Mouse (Mus musculus) intestine, embryonic 16.5 days (tissue): ENCODE data around the gene Olfr1098. TPM values are rescaled to one million over a fixed set of nuclear protein-coding genes. Genes with fewer than 3 reads are reported as not detected.

Source experiments
- ATAC-seq: fragments of 200-750 bp; cut with Nextera tagmentation; 2 replicates; pipeline ENCODE4 v1.8.0; 2017; ENCODE audit warnings: moderate TSS enrichment, moderate library complexity
- H3K27ac ChIP-seq: fragments of 300-500 bp; sonication (generic); 2 replicates; pipeline ENCODE4 v1.5.1; 2014; ENCODE audit warnings: mild to moderate bottlenecking, low read length
- H3K27me3 ChIP-seq: fragments of 300-500 bp; sonication (generic); replicated peaks from 2 replicates; pipeline ENCODE4 v1.6.1; 2014; ENCODE audit warnings: low read length, control low read depth, mixed read lengths; ENCODE audit not compliant: control insufficient read depth, insufficient read depth
- H3K36me3 ChIP-seq: fragments of 300-500 bp; sonication (generic); 2 replicates; pipeline ENCODE4 v1.6.1; 2014; ENCODE audit warnings: low read length, control low read depth; ENCODE audit not compliant: control insufficient read depth, insufficient read depth
- H3K4me1 ChIP-seq: fragments of 300-500 bp; sonication (generic); 2 replicates; pipeline ENCODE4 v1.6.1; 2014; ENCODE audit warnings: low read length, control low read depth, mixed read lengths; ENCODE audit not compliant: control insufficient read depth, insufficient read depth
- H3K4me2 ChIP-seq: fragments of 300-500 bp; sonication (generic); 2 replicates; pipeline ENCODE4 v1.6.1; 2014; ENCODE audit warnings: low read depth, low read length, control low read depth
- H3K4me3 ChIP-seq: fragments of 300-500 bp; sonication (generic); 2 replicates; pipeline ENCODE4 v1.5.1; 2014; ENCODE audit warnings: mild to moderate bottlenecking, low read length
- H3K9ac ChIP-seq: fragments of 300-500 bp; sonication (generic); 2 replicates; pipeline ENCODE4 v1.6.1; 2014; ENCODE audit warnings: low read depth, low read length
- H3K9me3 ChIP-seq: fragments of 300-500 bp; sonication (generic); 2 replicates; pipeline ENCODE4 v1.6.1; 2016; ENCODE audit warnings: low read length, control low read depth; ENCODE audit not compliant: control insufficient read depth
- WGBS: fragments of 180-500 bp; shearing (Covaris S2); extraction: QIAGEN DNeasy Blood & Tissue Kit; methylation state at CpG from one replicate; pipeline ENCODE4 v1.1.7; 2014; 5-methylcytosine and 5-hydroxymethylcytosine counted together
- polyA plus RNA-seq: library from polyadenylated mRNA; unstranded; fragments of >200 nt; fragmentation: Nextera tagmentation; extraction: Ambion mirVana; gene quantifications from 2 replicates; pipeline ENCODE4 v1.2.1, GENCODE M21; 2015

Gene Olfr1098
- not detected in 2 replicates for polyA plus RNA-seq

DNA sequence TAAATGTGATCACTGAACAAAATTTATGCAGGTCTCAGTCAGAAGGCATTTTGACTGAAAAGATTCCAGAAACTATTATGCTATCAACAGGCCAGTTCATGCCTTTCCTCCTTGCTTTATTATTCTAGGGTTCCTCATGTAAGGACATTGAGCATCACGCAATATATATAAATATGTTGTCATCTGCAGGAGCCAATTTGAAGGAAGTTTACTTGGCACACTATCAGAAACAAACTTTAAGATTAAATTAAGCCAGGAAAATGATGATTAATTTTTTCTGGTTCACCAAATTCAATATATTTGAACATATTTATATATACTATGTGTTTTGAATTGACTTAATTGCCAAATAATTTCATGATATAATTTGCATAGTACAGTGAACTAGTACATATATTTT lies at the start of gene Olfr1098:
Gene Olfr1098 (minus strand): TSS at position 101 of the 400 bp plus-strand sequence.
- Histone ChIP-seq H3K4me2 (no peak within 1 kb of the TSS), H3K27me3 (no peaks in the 10 kb centered on the region), H3K9me3 (no peaks in the 10 kb centered on the region), H3K36me3 (no peaks in the 10 kb centered on the region), H3K9ac (no peak within 1 kb of the TSS), H3K4me3 (no peak within 1 kb of the TSS), H3K27ac (no peak within 1 kb of the TSS), H3K4me1 (no peaks in the 10 kb centered on the region)
- no peak for ATAC-seq
- WGBS, result 89% methylated on average over 1 of the region's 1 CpGs

DNA sequence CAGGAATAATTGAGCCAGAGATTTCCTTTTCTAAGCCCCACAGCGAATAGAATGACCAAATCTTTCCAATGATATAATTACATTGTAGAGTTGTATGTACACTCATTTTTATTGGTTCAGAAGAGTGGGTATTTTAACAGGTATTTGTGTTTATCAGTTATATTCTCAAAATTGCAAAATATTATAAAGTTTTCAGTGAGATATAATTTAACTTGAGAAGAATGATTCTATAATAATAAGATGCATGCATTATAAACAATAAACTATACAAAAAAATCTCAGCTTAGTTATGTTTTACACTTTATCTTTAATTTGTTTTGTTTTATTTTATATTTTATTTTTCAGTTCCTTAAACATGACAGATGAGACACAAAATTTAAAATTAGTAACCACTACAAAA lies 36.2 kb upstream of the Olfr1098 start, which contains the start of gene Olfr1099:
Gene Olfr1099 (minus strand): TSS at position 101 of the 400 bp plus-strand sequence.
- H3K36me3 ChIP-seq, result no peaks in the 10 kb centered on the region
- no peak within 1 kb of the TSS for H3K4me3 ChIP-seq
- H3K9ac ChIP-seq, result no peak within 1 kb of the TSS
- no peaks in the 10 kb centered on the region for H3K4me1 ChIP-seq
- no peaks in the 10 kb centered on the region for H3K27me3 ChIP-seq
- H3K9me3 ChIP-seq, result no peaks in the 10 kb centered on the region
- no peak within 1 kb of the TSS for H3K27ac ChIP-seq
- no peak for ATAC-seq
- 79% methylated on average over 1 of the region's 1 CpGs for WGBS
- no peak within 1 kb of the TSS for H3K4me2 ChIP-seq

DNA sequence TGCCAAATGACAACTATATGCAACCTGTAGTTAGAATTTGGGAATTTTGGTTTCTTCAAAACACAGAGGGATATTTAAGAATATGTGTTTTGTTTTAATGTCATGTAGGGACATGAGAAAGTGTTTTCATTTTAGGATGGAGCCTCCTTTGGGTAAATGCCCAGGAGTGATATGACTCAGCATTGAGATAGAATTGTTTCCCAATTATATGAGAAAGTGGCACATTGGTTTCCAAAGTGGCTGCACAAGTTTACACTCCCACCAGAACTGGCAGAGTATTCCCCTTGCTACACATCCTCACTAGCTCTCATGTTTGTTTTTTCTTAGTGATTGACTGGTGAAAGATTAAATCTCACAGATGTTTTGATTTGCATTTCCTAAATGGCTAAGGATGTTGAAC lies 2.2 kb upstream of the Olfr1098 start:
- H3K4me3 ChIP-seq, result no peak overlapping the region
- no peak overlapping the region for H3K4me2 ChIP-seq
- H3K27me3 ChIP-seq, result no peaks in the 10 kb centered on the region
- no peaks in the 10 kb centered on the region for H3K36me3 ChIP-seq
- H3K4me1 ChIP-seq, result no peaks in the 10 kb centered on the region
- no peak overlapping the region for H3K27ac ChIP-seq
- no peak for ATAC-seq
- H3K9me3 ChIP-seq, result no peaks in the 10 kb centered on the region
- no peak overlapping the region for H3K9ac ChIP-seq

DNA sequence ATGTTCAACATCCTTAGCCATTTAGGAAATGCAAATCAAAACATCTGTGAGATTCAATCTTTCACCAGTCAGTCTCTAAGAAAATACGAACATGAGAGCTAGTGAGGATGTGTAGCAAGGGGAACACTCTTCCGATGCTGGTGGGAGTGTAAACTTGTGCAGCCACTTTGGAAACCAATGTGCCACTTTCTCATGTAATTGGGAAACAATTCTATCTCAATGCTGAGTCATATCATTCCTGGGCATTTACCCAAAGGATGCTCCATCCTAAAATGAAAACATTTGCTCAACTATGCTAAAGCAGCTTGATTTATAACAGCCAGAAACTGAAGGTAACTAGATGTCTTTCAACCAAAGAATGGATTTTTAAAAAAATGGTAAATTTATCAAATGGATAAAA lies 18.7 kb downstream of the Olfr1098 start:
- ATAC-seq, result no peak
- no peaks in the 10 kb centered on the region for H3K9me3 ChIP-seq
- H3K9ac ChIP-seq, result no peak overlapping the region
- WGBS, result 84% methylated on average over 2 of the region's 2 CpGs
- H3K4me2 ChIP-seq, result no peak overlapping the region
- no peaks in the 10 kb centered on the region for H3K36me3 ChIP-seq
- no peaks in the 10 kb centered on the region for H3K27me3 ChIP-seq
- H3K4me1 ChIP-seq, result no peaks in the 10 kb centered on the region
- no peak overlapping the region for H3K27ac ChIP-seq
- no peak overlapping the region for H3K4me3 ChIP-seq

DNA sequence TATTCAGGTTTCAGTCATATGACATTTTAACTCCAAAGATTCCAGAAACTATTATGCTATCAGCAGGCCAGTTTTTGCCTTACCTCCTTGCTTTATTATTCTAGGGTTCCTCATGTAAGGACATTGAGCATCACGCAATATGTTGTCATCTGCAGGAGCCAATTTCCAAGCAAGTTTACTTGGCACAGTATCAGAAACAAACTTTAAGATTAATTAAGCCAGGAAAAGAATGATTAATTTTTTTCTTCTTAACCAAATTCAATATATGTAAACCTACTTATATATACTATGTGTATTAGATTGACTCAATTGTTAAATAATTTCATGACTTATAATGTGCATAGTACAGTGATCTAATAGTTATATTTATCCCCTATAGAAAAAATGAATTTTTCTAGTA lies 32.2 kb downstream of the Olfr1098 start, which contains the start of gene Olfr1097:
Gene Olfr1097 (minus strand): TSS at position 101 of the 400 bp plus-strand sequence.
- no peak within 1 kb of the TSS for H3K4me2 ChIP-seq
- H3K27me3 ChIP-seq, result no peaks in the 10 kb centered on the region
- no peak within 1 kb of the TSS for H3K27ac ChIP-seq
- WGBS, result 91% methylated on average over 1 of the region's 1 CpGs
- ATAC-seq, result no peak
- H3K4me1 ChIP-seq, result no peaks in the 10 kb centered on the region
- no peak within 1 kb of the TSS for H3K9ac ChIP-seq
- H3K4me3 ChIP-seq, result no peak within 1 kb of the TSS
- H3K36me3 ChIP-seq, result no peaks in the 10 kb centered on the region
- H3K9me3 ChIP-seq, result no peaks in the 10 kb centered on the region

DNA sequence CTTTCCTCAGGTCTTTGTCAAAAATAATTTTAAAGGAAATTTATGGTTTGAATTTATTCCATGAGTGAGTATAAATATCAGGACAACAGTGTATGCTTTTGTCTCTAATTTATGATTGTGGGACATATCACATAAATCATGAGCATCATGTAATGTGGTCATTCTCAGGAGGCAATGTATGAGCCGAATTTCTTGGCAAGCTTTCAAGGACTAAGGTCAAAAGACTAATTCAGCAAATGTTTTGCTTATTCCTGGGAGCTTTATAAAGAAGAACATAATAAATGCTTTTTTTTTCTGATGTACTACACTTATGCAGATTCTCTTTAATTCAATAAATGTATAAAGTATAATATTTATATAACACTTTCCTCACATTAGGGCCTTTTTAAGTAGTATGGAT lies 49.6 kb downstream of the Olfr1098 start, which contains the start of gene Gm13723:
Gene Gm13723 (minus strand): TSS at position 101 of the 400 bp plus-strand sequence.
- H3K4me3 ChIP-seq, result no peak within 1 kb of the TSS
- H3K27me3 ChIP-seq, result no peaks in the 10 kb centered on the region
- H3K4me2 ChIP-seq, result no peak within 1 kb of the TSS
- H3K36me3 ChIP-seq, result no peaks in the 10 kb centered on the region
- no peak within 1 kb of the TSS for H3K27ac ChIP-seq
- H3K9ac ChIP-seq, result no peak within 1 kb of the TSS
- no peaks in the 10 kb centered on the region for H3K4me1 ChIP-seq
- H3K9me3 ChIP-seq, result no peaks in the 10 kb centered on the region
- 53% methylated on average over 1 of the region's 1 CpGs for WGBS
- ATAC-seq, result no peak

Other genes starting within 250 kb of the Olfr1098 start
- not detected in 2 replicates for gene Olfr1086, start 244.5 kb downstream of the Olfr1098 start, polyA plus RNA-seq
- not detected in 2 replicates for gene Olfr1087, start 226.2 kb downstream of the Olfr1098 start, polyA plus RNA-seq
- gene Olfr1089, start 190.8 kb downstream of the Olfr1098 start, polyA plus RNA-seq, result not detected in 2 replicates
- not detected in 2 replicates for gene Olfr1090, start 165.6 kb downstream of the Olfr1098 start, polyA plus RNA-seq
- not detected in 2 replicates for gene Olfr1093, start 142.1 kb downstream of the Olfr1098 start, polyA plus RNA-seq
- not detected in 2 replicates for gene Olfr141, start 114.5 kb downstream of the Olfr1098 start, polyA plus RNA-seq
- not detected in 2 replicates for gene Olfr1094, start 99.9 kb downstream of the Olfr1098 start, polyA plus RNA-seq
- gene Olfr1095, start 72.8 kb downstream of the Olfr1098 start, polyA plus RNA-seq, result not detected in 2 replicates
- gene Gm13723, start 49.7 kb downstream of the Olfr1098 start, polyA plus RNA-seq, result not detected in 2 replicates
- gene Olfr1097, start 32.3 kb downstream of the Olfr1098 start, polyA plus RNA-seq, result not detected in 2 replicates
- not detected in 2 replicates for gene Olfr1099, start 36.1 kb upstream of the Olfr1098 start, polyA plus RNA-seq
- gene Olfr1100, start 55.4 kb upstream of the Olfr1098 start, polyA plus RNA-seq, result not detected in 2 replicates
- gene Olfr1101, start 66.7 kb upstream of the Olfr1098 start, polyA plus RNA-seq, result not detected in 2 replicates
- gene Olfr1102, start 73.9 kb upstream of the Olfr1098 start, polyA plus RNA-seq, result not detected in 2 replicates
- not detected in 2 replicates for gene Olfr1104, start 102.5 kb upstream of the Olfr1098 start, polyA plus RNA-seq
- not detected in 2 replicates for gene Olfr1105, start 112.0 kb upstream of the Olfr1098 start, polyA plus RNA-seq
- gene Olfr1106, start 127.7 kb upstream of the Olfr1098 start, polyA plus RNA-seq, result not detected in 2 replicates
- not detected in 2 replicates for gene Olfr1107, start 151.3 kb upstream of the Olfr1098 start, polyA plus RNA-seq
- not detected in 2 replicates for gene Olfr1109, start 171.5 kb upstream of the Olfr1098 start, polyA plus RNA-seq
- gene Olfr259, start 190.0 kb upstream of the Olfr1098 start, polyA plus RNA-seq, result not detected in 2 replicates
- gene Olfr1110, start 215.8 kb upstream of the Olfr1098 start, polyA plus RNA-seq, result not detected in 2 replicates
- gene Olfr1111, start 228.1 kb upstream of the Olfr1098 start, polyA plus RNA-seq, result not detected in 2 replicates